Mouse (Mus musculus): Measurements from ENCODE around the gene Tmem33.

Tmem33 gene

DNA sequence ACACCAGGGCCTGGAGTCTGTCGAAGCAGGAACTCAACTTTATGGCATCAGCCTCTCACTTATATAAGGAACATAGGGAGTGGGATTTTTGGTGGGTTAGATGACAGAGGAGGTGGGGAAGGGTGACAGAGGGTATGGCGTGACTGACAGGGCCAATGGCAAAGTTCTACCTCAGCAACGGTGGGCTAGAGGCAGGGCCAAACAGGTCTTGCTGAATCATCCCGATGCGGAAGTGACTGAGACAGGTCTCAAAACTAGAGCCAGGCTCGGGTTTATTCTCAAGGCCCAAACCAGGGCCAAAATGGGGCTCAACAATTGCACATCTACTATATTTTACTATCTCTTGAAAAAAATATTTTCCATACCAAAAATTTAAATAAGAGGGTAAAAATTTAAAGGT lies 80.4 kb downstream of the Tmem33 start:
- no peak for DNase-seq
